Mouse (Mus musculus): Measurements from ENCODE around the gene Pcbp3.

DNA sequence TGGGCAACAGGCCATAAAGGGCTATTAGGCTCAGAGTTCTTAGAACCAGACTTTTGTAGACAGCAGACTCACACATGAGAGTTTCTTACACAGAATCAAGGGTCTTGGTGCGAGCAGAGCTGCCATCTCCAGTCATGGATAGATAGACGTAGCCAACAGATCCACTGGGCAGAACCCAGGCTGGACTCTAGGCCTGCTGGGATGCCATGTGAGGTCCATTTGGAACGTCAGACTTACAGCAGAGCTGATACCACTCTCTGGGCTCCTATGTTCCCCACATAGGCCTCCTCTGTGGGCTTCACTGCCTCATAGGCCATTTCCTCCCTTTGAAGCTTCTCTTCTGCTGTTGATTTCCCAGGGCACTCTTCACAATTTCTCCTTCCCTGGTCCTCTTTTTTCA, 208.0 kb downstream of the Pcbp3 start:
- TF ChIP-seq CTCF (IDR thresholded peaks at IDR 0.05; ENCODE audit: low read depth) (no peak), EP300 (optimal IDR thresholded peaks at IDR 0.05) (no peak)

Measured in stomach, postnatal 0 days (tissue).